Mouse (Mus musculus): ENCODE measurements around the gene Man1c1. TPM values are rescaled to one million over a fixed set of nuclear protein-coding genes. Genes with fewer than 3 reads are reported as not detected.

Man1c1 gene
- total RNA-seq, 2 experiments from 2014 or later: 4.1 to 5.1 TPM

DNA sequence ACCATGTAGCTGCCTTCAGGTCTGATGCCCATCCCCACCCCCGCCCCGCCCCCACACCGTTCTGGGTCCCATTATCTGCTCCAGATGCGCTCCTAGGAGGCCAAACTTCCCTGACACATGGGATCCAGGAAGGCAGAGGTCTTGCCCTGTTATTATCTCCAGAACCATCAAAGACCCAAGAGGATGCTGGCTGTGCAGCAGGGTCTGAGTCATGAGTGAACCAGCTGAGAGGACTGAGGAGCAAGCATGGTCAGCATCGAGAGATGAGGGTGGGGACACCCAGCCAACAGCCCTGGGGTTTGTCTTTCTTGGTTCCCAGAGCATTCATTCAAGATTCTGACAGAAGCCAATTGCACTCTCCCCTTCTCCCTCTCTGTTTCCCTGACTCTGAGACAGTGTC is 100.5 kb downstream of the Man1c1 start:
- DNase-seq: no peak

- DNase-seq: no peak
These were observed 101.5 kb downstream of the Man1c1 start for GRCm38 (mm10) chr4:134602610-134603009.

DNA sequence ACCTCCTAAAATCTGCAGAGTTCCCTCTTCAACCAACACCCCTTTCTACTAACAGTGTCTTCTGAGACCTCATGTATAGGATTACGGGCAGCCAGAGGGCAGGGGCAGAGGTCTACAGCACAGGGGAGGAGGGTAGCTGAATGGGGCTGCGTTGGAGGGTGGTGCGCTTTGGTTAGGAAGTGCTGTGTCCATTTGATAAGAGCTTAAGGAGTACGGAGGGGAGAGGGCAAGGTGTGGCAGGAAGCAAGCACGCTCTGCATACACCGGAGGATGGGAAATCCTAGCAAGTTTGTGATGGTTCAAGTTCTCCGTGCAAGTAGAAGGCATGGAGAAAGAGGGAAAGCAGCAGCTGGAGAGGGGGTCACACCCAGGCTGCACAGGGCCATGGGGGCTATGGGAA is 102.1 kb downstream of the Man1c1 start:
- no peak for DNase-seq

DNA sequence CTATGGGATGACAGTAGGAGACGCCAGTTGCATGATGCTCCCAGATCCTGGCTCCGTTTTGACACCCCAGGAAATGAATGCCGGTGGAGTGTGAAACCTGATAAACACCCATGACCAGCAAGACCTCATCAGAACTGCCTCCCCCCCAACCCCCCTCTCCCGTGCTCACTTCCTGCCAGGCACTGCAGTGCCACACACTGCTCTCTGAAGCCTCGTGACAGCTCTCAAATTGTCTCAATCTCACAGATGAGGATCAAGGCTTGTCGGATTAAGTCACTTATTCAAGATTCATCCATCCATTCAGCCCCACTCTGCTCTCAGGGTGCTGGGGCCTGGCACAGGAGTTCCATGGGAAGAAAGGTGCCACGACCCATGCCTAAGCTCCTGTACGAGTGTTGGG is 102.7 kb downstream of the Man1c1 start:
- DNase-seq: no peak

DNA sequence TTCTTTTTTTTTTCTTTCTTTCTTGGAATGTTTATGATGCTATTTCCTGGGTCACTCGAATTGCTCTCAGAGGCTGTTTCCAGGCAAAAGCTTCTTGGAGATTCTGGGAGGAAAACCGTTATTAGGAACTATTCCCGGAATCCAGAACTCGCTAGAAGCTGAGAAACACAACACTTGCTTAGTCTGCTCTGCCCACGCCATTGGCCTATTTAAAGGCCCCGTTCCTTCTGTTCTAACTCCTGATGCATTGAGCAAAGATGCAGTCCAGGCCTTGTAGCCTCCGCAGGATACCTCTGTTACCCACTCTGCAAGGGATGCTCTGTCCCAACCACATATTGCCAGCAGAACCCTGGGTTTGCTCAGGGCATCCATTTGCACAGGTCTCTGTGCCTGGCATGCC is 103.3 kb downstream of the Man1c1 start:
- DNase-seq: no peak

DNA sequence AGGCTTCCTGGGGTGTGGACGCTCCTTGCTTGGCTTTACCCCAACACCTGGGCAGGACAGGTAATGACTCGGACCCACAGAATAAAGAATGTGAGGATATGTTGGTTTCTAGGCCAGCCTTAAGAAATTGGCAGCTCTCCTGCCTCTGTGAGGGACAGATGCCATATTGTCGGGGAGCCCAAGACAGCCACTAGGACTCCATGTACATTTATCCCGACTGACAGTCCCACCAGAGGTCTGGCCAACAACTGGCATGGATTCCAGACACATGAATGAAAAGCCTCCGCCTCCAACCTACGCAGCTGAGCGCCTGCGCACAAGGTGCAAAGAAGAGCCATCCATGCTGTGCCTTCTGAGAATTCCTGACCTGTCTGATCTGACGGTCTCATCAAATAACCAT is 104.0 kb downstream of the Man1c1 start:
- DNase-seq: no peak

GRCm38 (mm10) chr4:134596816-134597692 is 107.0 kb downstream of the Man1c1 start:
- peak; percentile 77 for DNase-seq

- no peak for DNase-seq
These were observed 109.2 kb downstream of the Man1c1 start for GRCm38 (mm10) chr4:134594731-134595439.

- DNase-seq: no peak
These were observed 111.6 kb downstream of the Man1c1 start for GRCm38 (mm10) chr4:134592442-134592841.

- peak; percentile 86 for DNase-seq
These were observed 112.5 kb downstream of the Man1c1 start for GRCm38 (mm10) chr4:134591506-134592061.

DNA sequence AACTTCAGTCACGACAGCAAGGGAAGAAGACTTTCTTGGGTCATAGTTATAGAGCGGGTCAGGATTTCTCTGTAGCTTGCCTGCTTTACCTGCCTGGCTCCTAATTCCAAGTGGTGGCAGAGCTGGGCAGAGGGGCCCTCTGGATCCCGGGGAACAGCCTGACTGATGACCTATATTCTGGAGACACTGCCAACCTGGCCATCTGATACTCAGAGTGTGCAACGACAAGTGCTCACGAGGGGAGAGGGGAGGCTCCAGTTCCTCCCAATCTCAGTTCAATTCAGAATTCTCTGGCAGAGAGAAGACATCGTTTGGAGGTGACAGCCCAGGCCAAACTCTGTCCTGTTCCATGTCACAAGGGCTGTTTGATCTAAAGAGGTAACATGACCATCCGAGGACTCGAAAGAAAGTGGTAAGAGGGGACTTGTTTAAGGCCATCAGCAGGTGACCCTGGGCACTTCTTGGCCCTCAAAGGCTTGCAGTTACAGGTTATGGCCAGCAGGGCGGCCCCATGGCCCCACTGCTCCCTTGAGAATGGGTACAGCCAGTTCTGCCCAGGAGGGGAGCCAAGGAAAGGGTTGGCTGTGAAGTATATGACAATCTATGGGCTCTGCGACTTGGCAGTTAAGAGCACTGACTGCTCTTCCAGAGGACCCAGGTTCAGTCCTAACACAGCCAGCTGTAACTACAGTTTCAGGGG is 113.7 kb downstream of the Man1c1 start:
- peak; percentile 57 for DNase-seq

- no peak for DNase-seq
These were observed 114.3 kb downstream of the Man1c1 start for GRCm38 (mm10) chr4:134589786-134590185.

- no peak for DNase-seq
These were observed 115.1 kb downstream of the Man1c1 start for GRCm38 (mm10) chr4:134588951-134589350.

DNA sequence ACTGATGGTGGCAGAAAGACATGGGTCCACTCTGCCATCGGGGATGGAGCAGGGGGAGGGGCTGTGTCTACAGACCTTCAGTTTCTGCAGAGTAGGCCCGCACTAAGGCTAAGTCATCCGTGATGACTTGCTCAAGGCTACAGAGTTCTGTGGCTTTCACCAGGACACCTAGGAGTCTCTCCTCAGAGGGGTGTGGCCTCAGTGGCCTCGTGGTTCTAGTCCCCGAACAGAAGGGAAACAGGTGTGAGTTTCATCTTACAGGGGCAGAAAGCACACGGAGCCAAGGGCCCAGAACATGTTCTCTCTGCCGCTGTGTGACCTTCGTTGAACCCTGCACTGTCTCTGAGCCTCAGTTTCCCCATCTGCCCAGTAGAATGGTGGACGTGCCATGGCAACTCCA is 115.8 kb downstream of the Man1c1 start:
- DNase-seq: no peak

GRCm38 (mm10) chr4:134587636-134588197 is 116.4 kb downstream of the Man1c1 start:
- no peak for DNase-seq

- DNase-seq: no peak
These were observed 117.5 kb downstream of the Man1c1 start for GRCm38 (mm10) chr4:134586631-134587030.

DNA sequence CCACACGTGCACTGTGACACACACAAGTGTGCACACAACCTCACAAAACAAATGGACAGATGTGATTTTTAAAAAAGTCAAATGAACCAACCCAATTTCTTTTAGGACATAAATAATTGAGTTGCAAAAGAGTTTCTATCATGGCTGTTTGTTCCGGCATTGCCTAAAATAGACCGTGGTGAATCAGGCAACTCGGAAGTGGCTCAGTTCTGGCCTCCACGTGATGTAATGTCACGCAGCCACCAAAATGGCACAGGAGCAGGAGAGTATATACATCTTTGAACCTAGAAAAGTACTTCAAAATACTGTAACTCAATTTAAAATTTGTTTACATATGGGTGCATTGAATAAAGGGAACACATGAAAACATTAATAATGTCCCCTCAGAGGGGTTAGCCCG is 118.0 kb downstream of the Man1c1 start:
- no peak for DNase-seq

DNA sequence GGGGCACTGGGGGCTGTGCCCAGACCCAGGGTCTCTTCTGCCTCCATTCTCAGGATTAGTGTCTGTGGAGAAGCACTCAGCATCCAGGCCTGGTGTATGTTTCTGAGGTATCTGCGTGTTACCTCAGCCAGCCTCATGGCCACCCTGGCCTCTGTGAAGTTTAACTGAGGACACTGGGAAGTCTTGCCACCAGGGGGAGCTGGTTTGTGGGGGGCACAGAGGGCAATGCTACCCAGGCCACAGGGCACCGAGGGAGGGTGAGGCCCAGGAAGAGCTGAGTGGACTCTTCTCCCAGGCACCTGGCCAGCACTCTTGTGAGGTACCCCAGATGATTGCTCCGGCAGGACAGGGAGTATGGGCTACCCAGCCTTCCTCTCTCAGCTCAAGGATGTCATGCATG is 120.6 kb downstream of the Man1c1 start:
- DNase-seq: no peak

DNA sequence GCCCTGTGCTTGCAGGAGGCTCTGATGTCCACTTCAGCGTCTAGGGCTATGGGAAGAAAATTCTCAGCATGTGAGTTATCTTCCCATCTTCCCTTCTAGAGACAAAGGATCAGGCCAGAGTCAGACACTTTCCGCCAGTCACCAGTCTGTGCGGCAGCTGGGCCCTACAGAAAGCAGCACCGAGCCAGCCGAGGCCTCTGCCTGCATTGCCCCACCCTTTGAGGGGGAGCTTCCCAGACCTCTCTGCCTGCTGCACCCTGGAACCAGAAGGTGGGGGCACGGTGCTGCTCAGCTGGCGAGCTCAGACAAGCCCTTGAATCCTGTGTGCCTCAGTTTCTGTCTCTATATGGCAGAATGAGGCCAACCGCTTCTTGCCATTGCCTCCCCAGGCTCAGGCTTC is 122.7 kb downstream of the Man1c1 start:
- no peak for DNase-seq

GRCm38 (mm10) chr4:134580351-134581148 is 123.5 kb downstream of the Man1c1 start:
- DNase-seq: no peak

DNA sequence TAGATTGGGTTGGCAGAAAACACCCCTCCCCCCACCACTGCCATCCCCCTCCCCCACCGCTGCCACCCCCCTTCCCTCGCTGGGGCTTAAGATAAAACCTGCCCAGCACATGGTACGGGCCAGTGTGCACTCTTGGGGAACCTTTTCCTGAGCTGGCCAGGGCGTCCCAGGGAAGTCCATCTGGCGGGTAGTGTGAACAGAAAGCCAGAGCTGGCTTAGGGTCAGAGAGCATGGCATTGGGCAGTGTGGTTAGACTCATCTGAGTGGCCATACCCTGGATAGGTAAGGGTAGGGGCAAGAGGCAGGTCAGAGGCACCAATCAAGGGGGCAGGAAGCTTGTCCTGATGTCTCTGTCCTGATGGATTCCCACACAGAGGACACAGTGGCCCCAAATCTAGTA is 124.5 kb downstream of the Man1c1 start:
- DNase-seq: no peak
